Mouse (Mus musculus) neutrophil, adult 5-6 weeks (primary cell): ENCODE results near the gene Dnmbp. TPM values are rescaled to one million over a fixed set of nuclear protein-coding genes. Genes with fewer than 3 reads are reported as not detected.
A peak's percentile ranks its signal among the peaks of the same experiment; 100 is the strongest.

ENCODE experiments used
- ATAC-seq: fragments of 151-379, 151-347 bp; 2 replicates; pipeline ENCODE4 v1.8.0; 2017; ENCODE audit warnings: mild to moderate bottlenecking, moderate TSS enrichment; ENCODE audit not compliant: insufficient number of reproducible peaks, poor library complexity, low FRiP score, severe bottlenecking; ENCODE audit errors: extremely low read depth
- total RNA-seq: library from RNA; stranded (forward); fragments of 200-1000 nt; gene quantifications from 2 replicates; pipeline ENCODE4 v1.2.3, GENCODE M21; 2017

Dnmbp gene
- total RNA-seq, 1 experiment from 2014 or later = 29.7 TPM

- no peak for ATAC-seq
Measured at GRCm38 (mm10) chr19:43886371-43887099, 53.5 kb downstream of the Dnmbp start.

GRCm38 (mm10) chr19:43884668-43885498, 55.1 kb downstream of the Dnmbp start:
- ATAC-seq = peak; percentile 40; the same call in 1 of the 2 replicates

GRCm38 (mm10) chr19:43882895-43883573, 57.0 kb downstream of the Dnmbp start:
- no peak for ATAC-seq

- ATAC-seq = no peak
Measured at GRCm38 (mm10) chr19:43881615-43882014, 58.4 kb downstream of the Dnmbp start.

- ATAC-seq = no peak
Measured at GRCm38 (mm10) chr19:43880420-43880819, 59.6 kb downstream of the Dnmbp start.

- ATAC-seq = no peak
Measured at GRCm38 (mm10) chr19:43879401-43880212, 60.4 kb downstream of the Dnmbp start.

- no peak for ATAC-seq
Measured at GRCm38 (mm10) chr19:43878111-43879092, 61.6 kb downstream of the Dnmbp start.

- ATAC-seq = no peak
Measured at GRCm38 (mm10) chr19:43877364-43877763, 62.6 kb downstream of the Dnmbp start.

GRCm38 (mm10) chr19:43875996-43876395, 64.0 kb downstream of the Dnmbp start:
- no peak for ATAC-seq

- no peak for ATAC-seq
Measured at GRCm38 (mm10) chr19:43874351-43874750, 65.6 kb downstream of the Dnmbp start.

- no peak for ATAC-seq
Measured at GRCm38 (mm10) chr19:43870418-43870817, 69.6 kb downstream of the Dnmbp start.

GRCm38 (mm10) chr19:43857347-43857746, 82.6 kb downstream of the Dnmbp start:
- no peak for ATAC-seq

GRCm38 (mm10) chr19:43852837-43853545, 87.0 kb downstream of the Dnmbp start:
- ATAC-seq = no peak

- peak; percentile 44; the same call in 1 of the 2 replicates for ATAC-seq
Measured at GRCm38 (mm10) chr19:43851996-43852630, 87.9 kb downstream of the Dnmbp start.

GRCm38 (mm10) chr19:43850026-43850425, 90.0 kb downstream of the Dnmbp start:
- ATAC-seq = no peak

GRCm38 (mm10) chr19:43847966-43848365, 92.0 kb downstream of the Dnmbp start:
- ATAC-seq = no peak

- ATAC-seq = no peak
Measured at GRCm38 (mm10) chr19:43847056-43847455, 92.9 kb downstream of the Dnmbp start.
